11 mouse cellular contexts compared by ENCODE assay signal in genomic region chr1:162643752-162644151, GRCm38 (mm10). TPM values are rescaled to one million over a fixed set of nuclear protein-coding genes. Genes with fewer than 3 reads are reported as not detected.
DNase-seq lines count a peak whose midpoint lies in the region; ATAC-seq lines count a peak whose summit lies in the region.
"Had no signal": no experiment of that assay in that cellular context is flagged by ENCODE, and none has a peak within 500 bp of the region (broad histone marks: within the 10 kb centered on the region; RNA-seq: fewer than 3 reads in every experiment).

No protein-coding gene starts in this region.

- no peak overlapping the region for H3K4me2 ChIP-seq in hindbrain, embryonic 16.5 days (ENCODE audit: low read length)
- no peak overlapping the region for H3K4me2 ChIP-seq in hindbrain, embryonic 11.5 days (replicated peaks; ENCODE audit: low read depth, low read length)
- no peak overlapping the region for H3K4me2 ChIP-seq in lung, embryonic 16.5 days (ENCODE audit: low read depth, low read length)
- H3K4me2 ChIP-seq: embryonic facial prominence, embryonic 13.5 days; stomach, embryonic 15.5 days had no signal

- DNase-seq in hindbrain, embryonic 11.5 days (ENCODE audit: low spot score), result no peak
- peak; percentile 81 for DNase-seq in adrenal gland, postnatal 14 days
- DNase-seq in frontal cortex, postnatal 14 days (ENCODE audit: low spot score in 2 of 2), result peak; percentile 21 to 36
- DNase-seq in kidney, postnatal 10 days, result peak; percentile 40
- DNase-seq in spleen, adult 12 weeks (ENCODE audit: low spot score), result no peak
- DNase-seq in spleen, postnatal 36 days (ENCODE audit: low spot score in 2 of 2), result no peak

- peak; percentile 78 for ATAC-seq in hindbrain, embryonic 16.5 days
- ATAC-seq in hindbrain, embryonic 11.5 days (ENCODE audit: low FRiP score), result no peak
- peak; percentile 68; the same call in 1 of the 2 replicates for ATAC-seq in lung, embryonic 16.5 days (ENCODE audit: low read depth)

- WGBS in hindbrain, embryonic 16.5 days, result 50% methylated on average over 4 of the region's 4 CpGs
- WGBS in hindbrain, embryonic 11.5 days, result 55% methylated on average over 4 of the region's 4 CpGs
- WGBS in lung, embryonic 16.5 days, result 27% methylated on average over 4 of the region's 4 CpGs

- H3K27ac ChIP-seq in hindbrain, embryonic 16.5 days (ENCODE audit: low read depth, low read length), result no peak overlapping the region
- no peak overlapping the region for H3K27ac ChIP-seq in hindbrain, embryonic 11.5 days (ENCODE audit: low read depth, low read length)
- no peak overlapping the region for H3K27ac ChIP-seq in lung, embryonic 16.5 days (ENCODE audit: low read length)
- H3K27ac ChIP-seq: embryonic facial prominence, embryonic 13.5 days; stomach, embryonic 15.5 days had no signal

- H3K4me1 ChIP-seq in hindbrain, embryonic 16.5 days (ENCODE audit: control insufficient read depth, insufficient read depth, low read depth, low read length), result no peaks in the 10 kb centered on the region
- no peaks in the 10 kb centered on the region for H3K4me1 ChIP-seq in hindbrain, embryonic 11.5 days (replicated peaks; ENCODE audit: control insufficient read depth, insufficient read depth, low read length)
- H3K4me1 ChIP-seq in lung, embryonic 16.5 days (replicated peaks; ENCODE audit: control insufficient read depth, insufficient read depth, low read length), result peaks cover 3% of the 10 kb centered on the region; the same call in 1 of the 2 replicates
- H3K4me1 ChIP-seq: embryonic facial prominence, embryonic 13.5 days; stomach, embryonic 15.5 days had no signal

- no peaks in the 10 kb centered on the region for H3K27me3 ChIP-seq in hindbrain, embryonic 16.5 days (replicated peaks; ENCODE audit: control insufficient read depth, insufficient read depth, low read length)
- no peaks in the 10 kb centered on the region for H3K27me3 ChIP-seq in hindbrain, embryonic 11.5 days (ENCODE audit: control insufficient read depth, insufficient read depth, low read length)
- H3K27me3 ChIP-seq in lung, embryonic 16.5 days (ENCODE audit: control insufficient read depth, insufficient read depth, low read depth, low read length), result no peaks in the 10 kb centered on the region
- H3K27me3 ChIP-seq: embryonic facial prominence, embryonic 13.5 days; stomach, embryonic 15.5 days had no signal

- no peaks in the 10 kb centered on the region for H3K9me3 ChIP-seq in hindbrain, embryonic 16.5 days (ENCODE audit: control insufficient read depth, low read length)
- H3K9me3 ChIP-seq in hindbrain, embryonic 11.5 days (ENCODE audit: control insufficient read depth, low read length), result no peaks in the 10 kb centered on the region
- H3K9me3 ChIP-seq in lung, embryonic 16.5 days (ENCODE audit: control insufficient read depth, low read length), result no peaks in the 10 kb centered on the region
- H3K9me3 ChIP-seq: embryonic facial prominence, embryonic 13.5 days; stomach, embryonic 15.5 days had no signal

- H3K36me3 ChIP-seq in hindbrain, embryonic 16.5 days (ENCODE audit: control insufficient read depth, insufficient read depth, low read length), result no peaks in the 10 kb centered on the region
- no peaks in the 10 kb centered on the region for H3K36me3 ChIP-seq in hindbrain, embryonic 11.5 days (ENCODE audit: control insufficient read depth, insufficient read depth, low read length)
- no peaks in the 10 kb centered on the region for H3K36me3 ChIP-seq in lung, embryonic 16.5 days (ENCODE audit: control insufficient read depth, insufficient read depth, low read length)
- H3K36me3 ChIP-seq: embryonic facial prominence, embryonic 13.5 days; stomach, embryonic 15.5 days had no signal

- H3K4me3 ChIP-seq in hindbrain, embryonic 16.5 days (ENCODE audit: low read length), result no peak overlapping the region
- no peak overlapping the region for H3K4me3 ChIP-seq in hindbrain, embryonic 11.5 days (ENCODE audit: low read depth, low read length)
- H3K4me3 ChIP-seq in lung, embryonic 16.5 days (ENCODE audit: low read length), result no peak overlapping the region
- H3K4me3 ChIP-seq: embryonic facial prominence, embryonic 13.5 days; stomach, embryonic 15.5 days had no signal

- H3K9ac ChIP-seq in hindbrain, embryonic 16.5 days (ENCODE audit: low read depth, low read length), result no peak overlapping the region
- H3K9ac ChIP-seq in hindbrain, embryonic 11.5 days (ENCODE audit: low read depth, low read length), result no peak overlapping the region
- H3K9ac ChIP-seq in lung, embryonic 16.5 days (ENCODE audit: low read length), result no peak overlapping the region
- H3K9ac ChIP-seq: embryonic facial prominence, embryonic 13.5 days; stomach, embryonic 15.5 days had no signal

RNA-seq across cellular contexts. Expression of gene Myoc, which starts 4.8 kb away (rescaled TPM):
- 0.10 and 0.12 TPM in 2 replicates for polyA plus RNA-seq in hindbrain, embryonic 16.5 days (2015; fragmentation: Nextera tagmentation; extraction: Ambion mirVana)
- not detected in 2 replicates for polyA plus RNA-seq in hindbrain, embryonic 11.5 days (2014; fragmentation: Nextera tagmentation; extraction: Ambion mirVana)
- total RNA-seq in adrenal gland, postnatal 14 days (2021), result 0.74 and 0.83 TPM in 2 replicates
- 0.09 TPM in 1 of 2 replicates, not detected in the other for polyA plus RNA-seq in lung, embryonic 16.5 days (2015; fragmentation: Nextera tagmentation; extraction: Ambion mirVana)
- polyA plus RNA-seq: embryonic facial prominence, embryonic 13.5 days; liver, embryonic 16.5 days had no signal

RNA-seq across cellular contexts. Expression of gene Myocos, which starts 14.3 kb away (rescaled TPM):
- not detected in 2 replicates for polyA plus RNA-seq in hindbrain, embryonic 16.5 days (2015; fragmentation: Nextera tagmentation; extraction: Ambion mirVana)
- polyA plus RNA-seq in hindbrain, embryonic 11.5 days (2014; fragmentation: Nextera tagmentation; extraction: Ambion mirVana), result not detected in 2 replicates
- not detected in 2 replicates for total RNA-seq in adrenal gland, postnatal 14 days (2021)
- polyA plus RNA-seq in lung, embryonic 16.5 days (2015; fragmentation: Nextera tagmentation; extraction: Ambion mirVana), result not detected in 2 replicates
- polyA plus RNA-seq: embryonic facial prominence, embryonic 13.5 days; liver, embryonic 16.5 days; stomach, embryonic 15.5 days had no signal

Comparison
In these comparisons a context has a peak if more than half of its experiments do, and no peak if none do; other contexts are left out.
1. DNase-seq: peak in adrenal gland, postnatal 14 days (single experiment), frontal cortex, postnatal 14 days (2 of 2) and kidney, postnatal 10 days (single experiment); none in hindbrain, embryonic 11.5 days (single experiment), spleen, adult 12 weeks (single experiment) and spleen, postnatal 36 days (0 of 2).